Mouse (Mus musculus): Measurements from ENCODE around the gene Plaur.

- TF ChIP-seq GATA1 (IDR thresholded peaks at IDR 0.05; ENCODE audit: borderline replicate concordance, low read length), result no peak
- TF ChIP-seq FLI1 (IDR thresholded peaks at IDR 0.05; ENCODE audit: low read length), result no peak
Measured at GRCm38 (mm10) chr7:24505447-24506064, 43.3 kb downstream of the Plaur start.
